Mouse (Mus musculus) brain, embryonic 18.5 days (tissue): ENCODE data around the gene Mn1.

Experiments used
- DNase-seq: peaks from one replicate; pipeline ENCODE4 v3.0.0-alpha.2; 2012; ENCODE audit warnings: low read depth, low spot score

The Mn1 gene

GRCm38 (mm10) chr5:111416591-111417374 lies at the start of gene Mn1:
Gene Mn1 (plus strand): TSS chr5:111417362.
- DNase-seq: peak; percentile 89

- no peak for DNase-seq
These were observed 49.1 kb upstream of the Mn1 start for GRCm38 (mm10) chr5:111367937-111368517.

GRCm38 (mm10) chr5:111368576-111368975 lies 48.6 kb upstream of the Mn1 start:
- DNase-seq: peak; percentile 32

GRCm38 (mm10) chr5:111375616-111376015 lies 41.5 kb upstream of the Mn1 start:
- no peak for DNase-seq

GRCm38 (mm10) chr5:111376276-111377020 lies 40.7 kb upstream of the Mn1 start:
- peak; percentile 36 for DNase-seq

GRCm38 (mm10) chr5:111378126-111378993 lies 38.8 kb upstream of the Mn1 start:
- DNase-seq: no peak

- no peak for DNase-seq
These were observed 33.8 kb upstream of the Mn1 start for GRCm38 (mm10) chr5:111383335-111383734.

GRCm38 (mm10) chr5:111390911-111391310 lies 26.3 kb upstream of the Mn1 start:
- no peak for DNase-seq

- DNase-seq: no peak
These were observed 25.7 kb upstream of the Mn1 start for GRCm38 (mm10) chr5:111391485-111391884.

- no peak for DNase-seq
These were observed 23.6 kb upstream of the Mn1 start for GRCm38 (mm10) chr5:111393346-111394197.

- DNase-seq: no peak
These were observed 22.7 kb upstream of the Mn1 start for GRCm38 (mm10) chr5:111394198-111395053.

- no peak for DNase-seq
These were observed 21.4 kb upstream of the Mn1 start for GRCm38 (mm10) chr5:111395771-111396170.

- no peak for DNase-seq
These were observed 21.0 kb upstream of the Mn1 start for GRCm38 (mm10) chr5:111396199-111396598.

GRCm38 (mm10) chr5:111398471-111398870 lies 18.7 kb upstream of the Mn1 start:
- DNase-seq: no peak

GRCm38 (mm10) chr5:111399271-111399670 lies 17.9 kb upstream of the Mn1 start:
- DNase-seq: no peak

GRCm38 (mm10) chr5:111401879-111402650 lies 15.1 kb upstream of the Mn1 start:
- DNase-seq: no peak

GRCm38 (mm10) chr5:111402651-111402996 lies 14.5 kb upstream of the Mn1 start:
- DNase-seq: no peak

GRCm38 (mm10) chr5:111404721-111405120 lies 12.4 kb upstream of the Mn1 start:
- DNase-seq: no peak
